Comparison of ENCODE assay signal across 14 mouse cellular contexts in genomic region chr12:106928389-106928788, GRCm38 (mm10).
"Had no signal": no experiment of that assay in that cellular context is flagged by ENCODE, and none has a peak within 500 bp of the region (broad histone marks: within the 10 kb centered on the region; RNA-seq: fewer than 3 reads in every experiment).

No protein-coding gene starts in this region.

- H3K9ac ChIP-seq: intestine, embryonic 15.5 days; liver, embryonic 15.5 days had no signal

- ATAC-seq: intestine, embryonic 15.5 days; lung, postnatal 0 days had no signal

- H3K36me3 ChIP-seq: intestine, embryonic 15.5 days; limb, embryonic 10.5 days; liver, embryonic 15.5 days had no signal

- H3K27me3 ChIP-seq: intestine, embryonic 15.5 days; liver, embryonic 15.5 days had no signal

- H3K27ac ChIP-seq: intestine, embryonic 15.5 days; left cerebral cortex, adult 2 months; limb, embryonic 10.5 days; liver, embryonic 15.5 days had no signal

- H3K4me2 ChIP-seq: intestine, embryonic 15.5 days; liver, embryonic 11.5 days; liver, embryonic 15.5 days had no signal

- DNase-seq: kidney, adult 18-20 months; kidney, postnatal 14 days; lung, adult 2 months; lung, postnatal 36 days; right cerebral cortex, postnatal 4 days; spleen, adult 18-20 months; thymus, adult 18-20 months; thymus, postnatal 14 days had no signal

- H3K9me3 ChIP-seq: intestine, embryonic 15.5 days; limb, embryonic 10.5 days; liver, embryonic 15.5 days had no signal

- H3K4me3 ChIP-seq: intestine, embryonic 15.5 days; left cerebral cortex, adult 2 months; limb, embryonic 10.5 days; liver, embryonic 15.5 days had no signal

- H3K4me1 ChIP-seq: intestine, embryonic 15.5 days; liver, embryonic 15.5 days had no signal
